Mouse (Mus musculus) ES-E14 (cell line): ENCODE data around the gene Xpnpep3. TPM values are rescaled to one million over a fixed set of nuclear protein-coding genes. Genes with fewer than 3 reads are reported as not detected.

Experiments
- DNase-seq: peaks from one replicate; pipeline ENCODE4 v3.0.0-alpha.2; 2013; ENCODE audit warnings: low read depth, low spot score
- H3K27ac ChIP-seq: 2 replicates; pipeline ENCODE4 v1.5.1; 2012; ENCODE audit warnings: low read depth, mild to moderate bottlenecking, low read length, moderate library complexity, mixed read lengths; ENCODE audit not compliant: poor library complexity, insufficient read depth, severe bottlenecking
- H3K36me3 ChIP-seq: 2 replicates; pipeline ENCODE4 v1.6.1; 2012; ENCODE audit warnings: mild to moderate bottlenecking, low read length, moderate library complexity, mixed read lengths; ENCODE audit not compliant: control insufficient read depth, poor library complexity, insufficient read depth, severe bottlenecking
- H3K4me1 ChIP-seq, 2 experiments: fragments of 150-350 bp in 1 of 2; sonication (generic) in 1 of 2; 2 replicates each; pipeline ENCODE4 v1.6.1; 2012; ENCODE audit warnings: low read length in 2 of 2, mild to moderate bottlenecking in 1 of 2, mixed read lengths in 1 of 2; ENCODE audit not compliant: control insufficient read depth in 2 of 2, insufficient read depth in 2 of 2, poor library complexity in 1 of 2
- H3K4me3 ChIP-seq, 2 experiments: fragments of 150-350 bp in 1 of 2; sonication (generic) in 1 of 2; 2 replicates each; pipeline ENCODE4 v1.5.1; 2012; ENCODE audit warnings: low read length in 2 of 2, low read depth in 1 of 2, mild to moderate bottlenecking in 1 of 2, mixed read lengths in 1 of 2; ENCODE audit not compliant: insufficient read depth in 1 of 2, poor library complexity in 1 of 2, severe bottlenecking in 1 of 2
- H3K9ac ChIP-seq: 2 replicates; pipeline ENCODE4 v1.6.1; 2012; ENCODE audit warnings: low read depth, mild to moderate bottlenecking, low read length, mixed read lengths; ENCODE audit not compliant: poor library complexity, insufficient read depth, severe bottlenecking
- H3K9me3 ChIP-seq: fragments of 150-350 bp; sonication (generic); 2 replicates; pipeline ENCODE4 v1.6.1; 2012; ENCODE audit warnings: low read depth, mild to moderate bottlenecking, low read length; ENCODE audit not compliant: control insufficient read depth, insufficient read depth
- CHD2 ChIP-seq: IDR thresholded peaks from 2 replicates; pipeline ENCODE4 v1.6.1; 2014; ENCODE audit warnings: mild to moderate bottlenecking, low read depth, low read length, inconsistent platforms
- HCFC1 ChIP-seq: IDR thresholded peaks from 2 replicates; pipeline ENCODE4 v1.6.1; 2012; ENCODE audit warnings: low read length, inconsistent platforms, borderline replicate concordance; ENCODE audit not compliant: insufficient read depth
- MAFK ChIP-seq: IDR thresholded peaks from 2 replicates; pipeline ENCODE4 v1.6.1; 2014; ENCODE audit warnings: mild to moderate bottlenecking, low read depth, low read length, inconsistent platforms; ENCODE audit not compliant: insufficient read depth
- ZC3H11A ChIP-seq: IDR thresholded peaks from 2 replicates; pipeline ENCODE4 v1.6.1; 2012; ENCODE audit warnings: low read depth, mild to moderate bottlenecking, inconsistent platforms, low read length, borderline replicate concordance
- ZNF384 ChIP-seq: IDR thresholded peaks from 2 replicates; pipeline ENCODE4 v1.6.1; 2012; ENCODE audit warnings: low read depth, low read length, inconsistent platforms
- in situ Hi-C, 2 experiments: fragments of 600-800 bp; cut with MboI; formaldehyde crosslinking; loops; one replicate each; pipeline ENCODE4 v1.15.1; 2025; ENCODE audit warnings: low sequenced_read_pairs in 2 of 2, inconsistent platforms in 1 of 2; ENCODE audit not compliant: unreplicated experiment in 2 of 2
- total RNA-seq: library from RNA; depleted of rRNA; stranded (reverse); fragments of 300-350 nt; gene quantifications from 2 replicates; pipeline ENCODE4 v1.2.3, GENCODE M21; 2012

Gene Xpnpep3
- total RNA-seq, 1 experiment, result 16.4 TPM

DNA sequence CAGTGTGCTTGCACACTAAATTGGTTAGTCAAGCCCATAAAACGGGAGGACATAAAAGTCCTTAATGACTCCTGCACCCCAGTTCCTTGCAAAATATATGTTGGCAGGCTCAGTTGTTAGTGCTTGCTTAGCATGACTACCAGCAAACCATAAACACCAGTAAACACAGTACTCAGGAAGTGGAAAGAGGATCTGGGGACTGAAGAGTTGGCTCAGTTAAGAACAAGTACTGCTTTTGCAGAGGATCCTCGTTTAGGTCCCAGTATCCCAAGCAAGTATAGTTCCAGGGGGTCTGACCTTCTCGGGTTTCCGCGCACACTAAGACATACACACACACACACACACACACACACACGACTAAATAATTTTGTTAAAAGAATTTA, 38.9 kb upstream of the Xpnpep3 start:
- no peaks in the 10 kb centered on the region for H3K9me3 ChIP-seq
- TF ChIP-seq ZNF384 (no peak), HCFC1 (no peak), CHD2 (no peak)
- H3K9ac ChIP-seq, result no peak overlapping the region
- H3K4me3 ChIP-seq, result peak overlapping the region in 1 of 2 experiments; percentile 95; a peak in 2 of 4 replicates
- H3K4me1 ChIP-seq, result peaks cover 3 to 6% of the 10 kb centered on the region in 2 experiments; a peak in 3 of 4 replicates
- H3K27ac ChIP-seq, result no peak overlapping the region
- peaks cover 10% of the 10 kb centered on the region; the same call in 1 of the 2 replicates for H3K36me3 ChIP-seq
- no peak for DNase-seq
- in situ Hi-C loops, result no loop called here

- peaks cover 3 to 6% of the 10 kb centered on the region in 2 experiments; a peak in 3 of 4 replicates for H3K4me1 ChIP-seq
- in situ Hi-C loops, result no loop called here
- no peak overlapping the region; the same call in 1 of the 2 replicates for H3K27ac ChIP-seq
- DNase-seq, result no peak
- no peaks in the 10 kb centered on the region for H3K9me3 ChIP-seq
- no peak for TF ChIP-seq HCFC1
- no peak for TF ChIP-seq ZC3H11A
- no peak for TF ChIP-seq ZNF384
- TF ChIP-seq MAFK, result no peak
- no peak for TF ChIP-seq CHD2
- no peak overlapping the region for H3K4me3 ChIP-seq
- peaks cover 14% of the 10 kb centered on the region for H3K36me3 ChIP-seq
- H3K9ac ChIP-seq, result no peak overlapping the region
Measured at GRCm38 (mm10) chr15:81361417-81362015, 38.4 kb upstream of the Xpnpep3 start.

DNA sequence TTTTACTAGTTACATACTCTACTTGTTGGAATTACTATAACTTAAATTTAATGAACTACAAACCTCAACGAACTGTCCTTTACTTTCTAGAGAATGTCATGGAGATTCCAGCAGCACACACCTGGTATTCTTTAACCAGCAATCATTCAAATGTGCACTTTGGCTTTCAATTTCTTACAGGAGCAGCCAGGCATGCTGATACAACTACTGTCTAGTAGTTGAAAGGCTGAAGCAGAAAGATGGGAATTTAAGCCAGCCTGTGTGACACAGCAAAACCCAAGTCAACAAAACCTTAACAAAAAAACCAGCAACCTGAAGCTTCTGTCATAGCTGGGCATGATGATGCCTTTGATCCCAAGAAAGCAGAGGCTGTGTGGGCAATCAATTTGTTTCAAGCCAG, 37.4 kb upstream of the Xpnpep3 start:
- peaks cover 23% of the 10 kb centered on the region for H3K36me3 ChIP-seq
- H3K4me1 ChIP-seq, result peaks cover 3 to 4% of the 10 kb centered on the region in 2 experiments; a peak in 3 of 4 replicates
- no peaks in the 10 kb centered on the region for H3K9me3 ChIP-seq
- no peak for DNase-seq
- in situ Hi-C loops, result no loop called here
- TF ChIP-seq ZC3H11A, result no peak
- no peak for TF ChIP-seq CHD2
- no peak for TF ChIP-seq ZNF384
- TF ChIP-seq MAFK, result no peak
- no peak for TF ChIP-seq HCFC1
- H3K4me3 ChIP-seq, result no peak overlapping the region
- H3K9ac ChIP-seq, result no peak overlapping the region
- H3K27ac ChIP-seq, result no peak overlapping the region

DNA sequence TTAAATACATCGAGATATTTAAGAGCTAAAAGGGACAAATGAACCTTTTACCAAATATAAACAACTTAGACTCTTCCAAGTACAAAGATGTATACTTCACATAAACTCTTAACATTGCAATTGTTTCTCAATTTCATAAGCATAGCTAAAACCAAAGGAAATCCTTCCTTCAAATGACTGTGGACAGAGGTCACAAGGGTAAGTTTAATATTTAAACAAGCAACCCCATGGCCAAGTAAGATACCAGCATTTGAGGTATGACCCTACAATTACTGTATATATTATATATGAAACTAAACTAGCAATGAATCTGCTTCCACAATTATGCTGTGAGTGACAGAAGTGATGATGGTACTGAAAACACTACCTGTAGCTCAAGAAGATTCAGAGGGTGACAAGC, 35.7 kb upstream of the Xpnpep3 start:
- H3K27ac ChIP-seq, result no peak overlapping the region
- no peaks in the 10 kb centered on the region for H3K9me3 ChIP-seq
- in situ Hi-C loops, result no loop called here
- no peak for DNase-seq
- no peak overlapping the region for H3K9ac ChIP-seq
- TF ChIP-seq ZNF384, result no peak
- TF ChIP-seq CHD2, result no peak
- TF ChIP-seq ZC3H11A, result no peak
- no peak for TF ChIP-seq HCFC1
- TF ChIP-seq MAFK, result no peak
- peaks cover 3% of the 10 kb centered on the region in 2 experiments; a peak in 3 of 4 replicates for H3K4me1 ChIP-seq
- H3K4me3 ChIP-seq, result no peak overlapping the region
- H3K36me3 ChIP-seq, result peaks cover 29% of the 10 kb centered on the region

- peaks cover 33% of the 10 kb centered on the region for H3K36me3 ChIP-seq
- TF ChIP-seq HCFC1 (no peak), CHD2 (no peak), ZC3H11A (no peak), ZNF384 (no peak), MAFK (no peak)
Measured at GRCm38 (mm10) chr15:81365246-81365645, 34.7 kb upstream of the Xpnpep3 start.

More at GRCm38 (mm10) chr15:81365246-81365645, 34.7 kb upstream of the Xpnpep3 start:
- Histone ChIP-seq H3K9ac (no peak overlapping the region), H3K27ac (no peak overlapping the region), H3K9me3 (no peaks in the 10 kb centered on the region), H3K4me1 (peaks cover 0 to 3% of the 10 kb centered on the region in 2 experiments; a peak in 2 of 4 replicates), H3K4me3 (no peak overlapping the region)
- in situ Hi-C loops, result no loop called here
- DNase-seq, result no peak
